Mouse (Mus musculus): Measurements from ENCODE around the gene Vash1.

Gene Vash1

DNA sequence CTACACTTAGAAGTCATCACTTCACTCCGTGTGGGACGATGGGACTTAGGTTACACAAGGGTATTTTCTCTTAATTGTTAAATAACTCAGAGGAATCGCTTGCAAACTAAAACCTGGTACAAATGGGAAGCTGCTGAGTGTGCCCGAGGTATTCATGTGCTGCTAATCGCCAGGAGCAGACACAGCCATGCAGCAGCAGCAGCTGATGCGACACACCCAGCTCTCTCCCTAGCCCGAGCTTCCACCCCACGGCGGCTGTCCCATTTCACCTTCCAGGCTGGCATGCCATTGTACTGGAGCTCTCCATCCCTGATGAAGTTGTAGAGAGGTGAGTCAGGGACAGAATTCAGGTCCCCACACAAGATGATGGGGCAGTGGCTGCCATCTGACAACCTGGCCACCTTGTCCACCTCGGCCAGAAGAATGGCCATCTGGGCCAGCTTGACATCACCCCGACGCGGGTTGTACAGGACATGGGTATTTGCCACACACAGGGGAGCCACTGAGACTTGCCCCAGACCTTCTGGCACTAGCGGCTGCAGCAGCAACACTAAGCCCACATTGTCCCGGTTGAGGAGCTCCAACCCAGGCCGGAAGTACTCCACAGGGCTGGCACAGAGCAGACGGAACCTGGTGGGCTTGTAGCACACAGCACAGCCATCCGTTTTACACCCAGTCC, 41.6 kb downstream of the Vash1 start:
- DNase-seq (ENCODE audit: low spot score): no peak

DNA sequence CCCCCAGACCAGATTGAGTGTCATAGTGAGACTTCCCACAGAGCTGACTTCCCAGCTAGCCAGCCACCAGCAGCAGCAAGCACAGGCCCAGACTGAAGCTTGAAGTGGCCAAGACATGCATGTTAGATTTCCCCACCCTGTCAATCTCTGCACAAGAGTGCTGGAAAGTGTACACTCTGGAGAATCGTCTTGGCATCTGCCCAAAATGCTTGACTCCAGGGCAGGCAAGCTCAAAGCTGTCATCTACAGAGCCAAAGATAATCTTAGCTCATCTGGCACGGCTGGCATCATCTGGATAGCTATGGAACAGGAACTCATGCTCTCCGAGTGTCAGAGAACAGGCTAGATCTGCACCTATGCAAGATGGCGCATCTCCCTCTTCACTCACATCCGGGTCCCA, 43.0 kb downstream of the Vash1 start:
- no peak for DNase-seq (ENCODE audit: low spot score)

GRCm38 (mm10) chr12:86724300-86724699, 45.8 kb downstream of the Vash1 start:
- DNase-seq (ENCODE audit: low spot score): no peak

DNA sequence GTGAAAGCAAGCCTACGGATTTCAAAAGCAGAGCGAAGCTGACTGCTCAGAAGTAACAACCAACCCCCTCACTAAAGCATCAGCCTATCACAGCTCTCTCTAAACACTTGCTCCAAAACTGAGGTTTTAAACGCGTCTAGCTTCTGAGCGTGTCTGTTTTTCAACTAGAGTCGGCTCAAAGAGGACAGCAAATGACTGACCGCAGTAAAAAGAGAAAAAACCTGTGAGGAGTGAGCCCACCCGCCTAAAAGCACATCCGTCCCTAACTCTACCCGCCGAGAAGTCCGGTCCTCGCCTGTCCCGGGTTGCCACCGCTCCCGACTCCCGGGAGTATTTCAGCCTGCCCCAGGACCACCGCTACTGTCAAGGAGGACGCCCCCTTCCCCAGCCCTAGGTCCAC, 47.2 kb downstream of the Vash1 start:
- no peak for DNase-seq (ENCODE audit: low spot score)

DNA sequence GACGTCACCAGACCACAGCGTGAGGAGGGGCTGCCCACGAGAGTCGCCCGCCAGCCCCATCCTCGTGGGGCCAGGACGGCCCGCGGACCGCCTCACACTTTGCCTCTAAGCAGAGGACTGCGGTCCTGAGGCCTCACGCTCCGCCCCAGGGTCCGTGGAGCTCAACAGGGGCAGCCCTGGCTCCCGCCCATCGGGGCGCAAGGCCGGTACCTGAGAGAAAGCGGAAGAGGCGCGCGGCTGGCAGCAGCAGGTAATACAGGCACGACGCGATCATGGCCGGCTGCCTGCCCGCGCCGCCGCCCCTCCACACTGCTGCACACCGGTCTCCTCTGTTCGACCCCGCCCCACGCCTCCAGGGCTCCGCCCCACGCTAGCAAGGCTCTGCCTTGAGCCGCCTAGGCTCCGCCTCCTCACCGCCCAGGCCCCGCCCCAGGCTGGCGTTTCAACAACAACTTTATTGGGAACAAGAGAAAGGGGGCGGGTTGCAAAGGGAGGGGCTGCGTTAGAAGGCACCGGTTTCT, 47.7 kb downstream of the Vash1 start, which contains the start of gene Angel1:
Gene Angel1 (minus strand): TSS at position 341 of the 521 bp plus-strand sequence.
- peak; percentile 83 for DNase-seq (ENCODE audit: low spot score)

GRCm38 (mm10) chr12:86734319-86734810, 55.9 kb downstream of the Vash1 start, which contains the start of gene Lrrc74a:
Gene Lrrc74a (plus strand): TSS chr12:86734369.
- DNase-seq (ENCODE audit: low spot score): no peak
